Mouse (Mus musculus): ENCODE results near the gene Mdc1.
A peak's percentile ranks its signal among the peaks of the same experiment; 100 is the strongest.

GRCm38 (mm10) chr17:35841076-35841950 lies at the start of gene Mdc1:
- TF ChIP-seq CTCF (IDR thresholded peaks at IDR 0.05; ENCODE audit: extremely low read depth, insufficient read length, insufficient replicate concordance, low read depth, low read length) = no peak
- peak; percentile 79 for TF ChIP-seq POLR2A (IDR thresholded peaks at IDR 0.05; ENCODE audit: low read depth, low read length)
